Mouse (Mus musculus) myocyte (in vitro differentiated cells): ENCODE results near the gene Ube2t.

Experiments used
- CEBPB ChIP-seq: IDR thresholded peaks from 2 replicates; pipeline ENCODE4 v1.6.1; 2011; ENCODE audit warnings: mild to moderate bottlenecking, moderate library complexity; ENCODE audit not compliant: poor library complexity, insufficient read depth, severe bottlenecking
- E2F4 ChIP-seq: IDR thresholded peaks from one replicate; pipeline ENCODE4 v1.6.1; 2011; ENCODE audit warnings: mild to moderate bottlenecking, control low read depth, moderate library complexity; ENCODE audit not compliant: insufficient read depth
- MAX ChIP-seq: IDR thresholded peaks from one replicate; pipeline ENCODE4 v1.6.1; 2011; ENCODE audit warnings: low read depth, mild to moderate bottlenecking, control low read depth
- MYOD1 ChIP-seq, 3 experiments: IDR thresholded peaks; one replicate each; pipeline ENCODE4 v1.6.1; 2011; ENCODE audit warnings: control low read depth in 2 of 3, low read depth in 2 of 3, mild to moderate bottlenecking in 2 of 3, moderate library complexity in 1 of 3; ENCODE audit not compliant: insufficient read length in 2 of 3, control insufficient read depth in 1 of 3
- MYOG ChIP-seq, 3 experiments: IDR thresholded peaks; one replicate each; pipeline ENCODE4 v1.6.1; 2011; ENCODE audit warnings: control low read depth in 2 of 3, low read depth in 2 of 3, mild to moderate bottlenecking in 2 of 3; ENCODE audit not compliant: insufficient read length in 2 of 3, control insufficient read depth in 1 of 3, insufficient read depth in 1 of 3
- POLR2A ChIP-seq: IDR thresholded peaks from one replicate; pipeline ENCODE4 v1.6.1; 2011; ENCODE audit warnings: low read depth, mild to moderate bottlenecking, control low read depth, moderate library complexity; ENCODE audit not compliant: insufficient read length
- POLR2AphosphoS2 ChIP-seq: IDR thresholded peaks from one replicate; pipeline ENCODE4 v1.6.1; 2011; ENCODE audit warnings: low read depth, control low read depth; ENCODE audit not compliant: insufficient read length
- REST ChIP-seq: IDR thresholded peaks from one replicate; pipeline ENCODE4 v1.6.1; 2011; ENCODE audit warnings: mild to moderate bottlenecking, control low read depth, moderate library complexity; ENCODE audit not compliant: insufficient read depth, insufficient read length
- SRF ChIP-seq: IDR thresholded peaks from one replicate; pipeline ENCODE4 v1.6.1; 2011; ENCODE audit warnings: low read depth; ENCODE audit not compliant: control insufficient read depth, insufficient read length
- TCF12 ChIP-seq: IDR thresholded peaks from one replicate; pipeline ENCODE4 v1.6.1; 2011; ENCODE audit warnings: mild to moderate bottlenecking, control low read depth; ENCODE audit not compliant: poor library complexity, insufficient read depth, severe bottlenecking
- TCF3 ChIP-seq: IDR thresholded peaks from one replicate; pipeline ENCODE4 v1.6.1; 2011; ENCODE audit warnings: low read depth, control low read depth; ENCODE audit not compliant: insufficient read length
- USF1 ChIP-seq: IDR thresholded peaks from one replicate; pipeline ENCODE4 v1.6.1; 2011; ENCODE audit warnings: low read depth, mild to moderate bottlenecking, control low read depth, moderate library complexity

- TF ChIP-seq POLR2A = no peak
- no peak for TF ChIP-seq MYOD1 (IDR thresholded peaks at IDR 0.05; ENCODE audit: control insufficient read depth in 1 of 3, insufficient read length in 2 of 3, low read depth in 2 of 3)
- no peak for TF ChIP-seq REST
- no peak for TF ChIP-seq CEBPB
- no peak for TF ChIP-seq SRF
- TF ChIP-seq USF1 = no peak
- no peak for TF ChIP-seq TCF12
- no peak for TF ChIP-seq MAX
- no peak for TF ChIP-seq POLR2AphosphoS2
- TF ChIP-seq E2F4 = no peak
- no peak for TF ChIP-seq TCF3
- TF ChIP-seq MYOG (IDR thresholded peaks at IDR 0.05; ENCODE audit: control insufficient read depth in 1 of 3, insufficient read depth in 1 of 3, insufficient read length in 2 of 3, low read depth in 2 of 3) = no peak
These were observed 47.5 kb downstream of the Ube2t start for GRCm38 (mm10) chr1:135009833-135010232.
